Mouse (Mus musculus): ENCODE measurements around the gene Hspa8. TPM values are rescaled to one million over a fixed set of nuclear protein-coding genes. Genes with fewer than 3 reads are reported as not detected.

Hspa8 gene
- polyA plus RNA-seq, 1 experiment = 307 TPM

- no peak overlapping the region for H3K27ac ChIP-seq (ENCODE audit: control insufficient read depth, insufficient read depth, low read depth, low read length)
- TF ChIP-seq POLR2A (IDR thresholded peaks at IDR 0.05; ENCODE audit: control insufficient read depth, low read depth, low read length) (no peak), CTCF (IDR thresholded peaks at IDR 0.05; ENCODE audit: control insufficient read depth, insufficient read depth, insufficient replicate concordance, low read depth, low read length) (no peak)
- peaks cover 3% of the 10 kb centered on the region; the same call in 1 of the 2 replicates for H3K4me1 ChIP-seq (ENCODE audit: control insufficient read depth, insufficient read depth, low read length)
- no peaks in the 10 kb centered on the region for H3K27me3 ChIP-seq (ENCODE audit: control insufficient read depth, insufficient read depth, low read length)
- H3K4me3 ChIP-seq (ENCODE audit: control insufficient read depth, low read depth, low read length) = no peak overlapping the region
- no peaks in the 10 kb centered on the region for H3K36me3 ChIP-seq (ENCODE audit: control insufficient read depth, insufficient read depth, low read length)
Observed at GRCm38 (mm10) chr9:40817325-40818028, 16.7 kb downstream of the Hspa8 start.

GRCm38 (mm10) chr9:40825601-40826000 lies 24.8 kb downstream of the Hspa8 start:
- TF ChIP-seq CTCF (IDR thresholded peaks at IDR 0.05; ENCODE audit: control insufficient read depth, insufficient read depth, insufficient replicate concordance, low read depth, low read length) = no peak
- no peak for TF ChIP-seq POLR2A (IDR thresholded peaks at IDR 0.05; ENCODE audit: control insufficient read depth, low read depth, low read length)
- H3K27me3 ChIP-seq (ENCODE audit: control insufficient read depth, insufficient read depth, low read length) = no peaks in the 10 kb centered on the region
- H3K36me3 ChIP-seq (ENCODE audit: control insufficient read depth, insufficient read depth, low read length) = no peaks in the 10 kb centered on the region
- H3K4me3 ChIP-seq (ENCODE audit: control insufficient read depth, low read depth, low read length) = no peak overlapping the region
- peaks cover 3% of the 10 kb centered on the region; the same call in 1 of the 2 replicates for H3K4me1 ChIP-seq (ENCODE audit: control insufficient read depth, insufficient read depth, low read length)
- H3K27ac ChIP-seq (ENCODE audit: control insufficient read depth, insufficient read depth, low read depth, low read length) = no peak overlapping the region

- no peaks in the 10 kb centered on the region for H3K27me3 ChIP-seq (ENCODE audit: control insufficient read depth, insufficient read depth, low read length)
- H3K4me3 ChIP-seq (ENCODE audit: control insufficient read depth, low read depth, low read length) = no peak overlapping the region
- no peaks in the 10 kb centered on the region for H3K4me1 ChIP-seq (ENCODE audit: control insufficient read depth, insufficient read depth, low read length)
- TF ChIP-seq CTCF (IDR thresholded peaks at IDR 0.05; ENCODE audit: control insufficient read depth, insufficient read depth, insufficient replicate concordance, low read depth, low read length) = no peak
- TF ChIP-seq POLR2A (IDR thresholded peaks at IDR 0.05; ENCODE audit: control insufficient read depth, low read depth, low read length) = no peak
- H3K36me3 ChIP-seq (ENCODE audit: control insufficient read depth, insufficient read depth, low read length) = no peaks in the 10 kb centered on the region
- no peak overlapping the region for H3K27ac ChIP-seq (ENCODE audit: control insufficient read depth, insufficient read depth, low read depth, low read length)
Observed at GRCm38 (mm10) chr9:40827366-40827765, 26.6 kb downstream of the Hspa8 start.

GRCm38 (mm10) chr9:40834569-40834968 lies 33.8 kb downstream of the Hspa8 start:
- H3K4me1 ChIP-seq (ENCODE audit: control insufficient read depth, insufficient read depth, low read length) = peaks cover 2% of the 10 kb centered on the region
- TF ChIP-seq CTCF (IDR thresholded peaks at IDR 0.05; ENCODE audit: control insufficient read depth, insufficient read depth, insufficient replicate concordance, low read depth, low read length) = peak; percentile 85; the same call in 1 of the 2 replicates
- TF ChIP-seq POLR2A (IDR thresholded peaks at IDR 0.05; ENCODE audit: control insufficient read depth, low read depth, low read length) = no peak
- no peaks in the 10 kb centered on the region for H3K36me3 ChIP-seq (ENCODE audit: control insufficient read depth, insufficient read depth, low read length)

GRCm38 (mm10) chr9:40836681-40837080 lies 35.9 kb downstream of the Hspa8 start:
- Histone ChIP-seq H3K27me3 (ENCODE audit: control insufficient read depth, insufficient read depth, low read length) (no peaks in the 10 kb centered on the region), H3K27ac (ENCODE audit: control insufficient read depth, insufficient read depth, low read depth, low read length) (no peak overlapping the region), H3K36me3 (ENCODE audit: control insufficient read depth, insufficient read depth, low read length) (no peaks in the 10 kb centered on the region), H3K4me1 (ENCODE audit: control insufficient read depth, insufficient read depth, low read length) (peaks cover 2% of the 10 kb centered on the region), H3K4me3 (ENCODE audit: control insufficient read depth, low read depth, low read length) (no peak overlapping the region)
- TF ChIP-seq CTCF (IDR thresholded peaks at IDR 0.05; ENCODE audit: control insufficient read depth, insufficient read depth, insufficient replicate concordance, low read depth, low read length) (no peak), POLR2A (IDR thresholded peaks at IDR 0.05; ENCODE audit: control insufficient read depth, low read depth, low read length) (no peak)

More at GRCm38 (mm10) chr9:40834569-40834968, 33.8 kb downstream of the Hspa8 start:
- Histone ChIP-seq H3K4me3 (ENCODE audit: control insufficient read depth, low read depth, low read length) (no peak overlapping the region), H3K27ac (ENCODE audit: control insufficient read depth, insufficient read depth, low read depth, low read length) (no peak overlapping the region), H3K27me3 (ENCODE audit: control insufficient read depth, insufficient read depth, low read length) (no peaks in the 10 kb centered on the region)

GRCm38 (mm10) chr9:40839662-40840061 lies 38.9 kb downstream of the Hspa8 start:
- H3K36me3 ChIP-seq (ENCODE audit: control insufficient read depth, insufficient read depth, low read length) = no peaks in the 10 kb centered on the region
- TF ChIP-seq POLR2A (IDR thresholded peaks at IDR 0.05; ENCODE audit: control insufficient read depth, low read depth, low read length) (no peak), CTCF (IDR thresholded peaks at IDR 0.05; ENCODE audit: control insufficient read depth, insufficient read depth, insufficient replicate concordance, low read depth, low read length) (no peak)
- no peaks in the 10 kb centered on the region for H3K4me1 ChIP-seq (ENCODE audit: control insufficient read depth, insufficient read depth, low read length)
- H3K4me3 ChIP-seq (ENCODE audit: control insufficient read depth, low read depth, low read length) = no peak overlapping the region
- H3K27me3 ChIP-seq (ENCODE audit: control insufficient read depth, insufficient read depth, low read length) = no peaks in the 10 kb centered on the region
- H3K27ac ChIP-seq (ENCODE audit: control insufficient read depth, insufficient read depth, low read depth, low read length) = no peak overlapping the region

GRCm38 (mm10) chr9:40851515-40851914 lies 50.7 kb downstream of the Hspa8 start:
- Histone ChIP-seq H3K27ac (ENCODE audit: control insufficient read depth, insufficient read depth, low read depth, low read length) (no peak overlapping the region), H3K27me3 (ENCODE audit: control insufficient read depth, insufficient read depth, low read length) (no peaks in the 10 kb centered on the region), H3K36me3 (ENCODE audit: control insufficient read depth, insufficient read depth, low read length) (no peaks in the 10 kb centered on the region), H3K4me3 (ENCODE audit: control insufficient read depth, low read depth, low read length) (no peak overlapping the region), H3K4me1 (ENCODE audit: control insufficient read depth, insufficient read depth, low read length) (no peaks in the 10 kb centered on the region)
- TF ChIP-seq POLR2A (IDR thresholded peaks at IDR 0.05; ENCODE audit: control insufficient read depth, low read depth, low read length) (no peak), CTCF (IDR thresholded peaks at IDR 0.05; ENCODE audit: control insufficient read depth, insufficient read depth, insufficient replicate concordance, low read depth, low read length) (no peak)

Measured in testis, adult 2 months (tissue).